Mouse (Mus musculus) liver, adult 2 months (tissue): ENCODE results near the gene Hipk2. TPM values are rescaled to one million over a fixed set of nuclear protein-coding genes. Genes with fewer than 3 reads are reported as not detected.

Experiments
- DNase-seq: peaks from one replicate; pipeline ENCODE4 v3.0.0-alpha.2; 2011; ENCODE audit warnings: low read depth, low spot score; ENCODE audit errors: extremely low read depth
- H3K27ac ChIP-seq: fragments of 200-500 bp; replicated peaks from 2 replicates; pipeline ENCODE4 v1.5.1; 2012; ENCODE audit warnings: low read depth, mild to moderate bottlenecking, control low read depth, inconsistent platforms, low read length; ENCODE audit not compliant: insufficient read depth
- H3K27me3 ChIP-seq: fragments of 200-500 bp; 2 replicates; pipeline ENCODE4 v1.6.1; 2012; ENCODE audit warnings: mild to moderate bottlenecking, moderate library complexity, low read length, inconsistent platforms; ENCODE audit not compliant: control insufficient read depth, insufficient read depth
- H3K36me3 ChIP-seq: fragments of 200-500 bp; 2 replicates; pipeline ENCODE4 v1.6.1; 2012; ENCODE audit warnings: low read length, inconsistent platforms; ENCODE audit not compliant: control insufficient read depth, insufficient read depth
- H3K4me1 ChIP-seq: fragments of 200-500 bp; 2 replicates; pipeline ENCODE4 v1.6.1; 2011; ENCODE audit warnings: low read length; ENCODE audit not compliant: control insufficient read depth, insufficient read depth
- H3K4me3 ChIP-seq: fragments of 200-500 bp; 2 replicates; pipeline ENCODE4 v1.5.1; 2011; ENCODE audit warnings: low read depth, mild to moderate bottlenecking, control low read depth, low read length, moderate library complexity; ENCODE audit not compliant: insufficient read depth
- H3K79me2 ChIP-seq: fragments of 200-500 bp; 2 replicates; pipeline ENCODE4 v1.6.1; 2012; ENCODE audit warnings: inconsistent platforms, mild to moderate bottlenecking, low read length, moderate library complexity; ENCODE audit not compliant: control insufficient read depth, insufficient read depth
- H3K9ac ChIP-seq: fragments of 200-500 bp; 2 replicates; pipeline ENCODE4 v1.6.1; 2012; ENCODE audit warnings: low read depth, mild to moderate bottlenecking, control low read depth, inconsistent platforms, low read length
- CTCF ChIP-seq: fragments of 200-500 bp; IDR thresholded peaks from 2 replicates; pipeline ENCODE4 v1.5.1; 2011; ENCODE audit warnings: low read depth, low read length, control low read depth
- POLR2A ChIP-seq: fragments of 200-500 bp; IDR thresholded peaks from 2 replicates; pipeline ENCODE4 v1.6.1; 2011; ENCODE audit warnings: low read length, control low read depth; ENCODE audit not compliant: insufficient read depth; ENCODE audit errors: extremely low read depth
- WGBS: fragments of 180-500 bp; shearing (Covaris S2); methylation state at CpG from one replicate; pipeline ENCODE4 v1.1.7; 2018; 5-methylcytosine and 5-hydroxymethylcytosine counted together
- polyA plus RNA-seq: library from polyadenylated mRNA; depleted of rRNA; stranded (reverse); fragments of >200 nt; gene quantifications from 2 replicates; pipeline ENCODE4 v1.2.3, GENCODE M21; 2012
- total RNA-seq: library from RNA; depleted of rRNA; stranded (reverse); fragments of >200 nt; gene quantifications from 2 replicates; pipeline ENCODE4 v1.2.3, GENCODE M21; 2014

Hipk2 gene
- total and polyA plus RNA-seq, 2 experiments = 8.5 to 22.2 TPM

DNA sequence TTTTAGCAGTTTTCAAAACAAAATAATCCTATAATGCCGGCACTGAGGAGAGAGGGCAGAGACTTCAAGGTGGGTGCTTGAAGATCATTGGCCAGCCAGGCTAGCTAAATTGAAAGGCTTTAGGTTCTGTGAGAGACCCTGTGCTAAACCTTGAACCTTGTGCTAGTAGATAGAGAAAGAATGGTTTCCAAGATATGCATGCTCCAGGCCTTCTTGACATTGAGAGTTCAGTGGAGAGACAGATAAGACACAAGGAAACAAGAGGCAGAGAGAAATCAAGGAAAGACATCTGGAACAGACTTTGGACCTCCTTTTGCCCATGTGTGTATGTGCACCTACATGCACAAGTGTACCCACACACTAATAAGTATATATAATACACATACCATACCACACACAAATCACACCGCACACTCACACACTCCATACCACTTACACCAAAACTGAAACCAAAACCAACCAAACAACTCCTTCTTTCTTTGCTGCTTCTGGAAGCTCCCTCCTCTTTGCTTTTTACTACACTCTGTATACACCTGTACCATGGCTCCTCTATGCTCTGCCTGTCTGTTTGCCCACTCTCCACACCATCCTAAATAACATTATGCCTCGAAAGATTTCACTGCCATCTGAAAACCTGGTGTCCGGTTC, 24.6 kb upstream of the Hipk2 start:
- no peak for DNase-seq
- TF ChIP-seq CTCF (no peak), POLR2A (no peak)
- H3K9ac ChIP-seq = no peak overlapping the region
- peak overlapping the region; percentile 35; the same call in 1 of the 2 replicates for H3K27ac ChIP-seq
- peaks cover 4% of the 10 kb centered on the region; the same call in 1 of the 2 replicates for H3K4me1 ChIP-seq
- no peak overlapping the region for H3K4me3 ChIP-seq
- no peaks in the 10 kb centered on the region for H3K79me2 ChIP-seq
- WGBS = 87% methylated on average over 4 of the region's 4 CpGs
- H3K27me3 ChIP-seq = no peaks in the 10 kb centered on the region
- H3K36me3 ChIP-seq = no peaks in the 10 kb centered on the region

DNA sequence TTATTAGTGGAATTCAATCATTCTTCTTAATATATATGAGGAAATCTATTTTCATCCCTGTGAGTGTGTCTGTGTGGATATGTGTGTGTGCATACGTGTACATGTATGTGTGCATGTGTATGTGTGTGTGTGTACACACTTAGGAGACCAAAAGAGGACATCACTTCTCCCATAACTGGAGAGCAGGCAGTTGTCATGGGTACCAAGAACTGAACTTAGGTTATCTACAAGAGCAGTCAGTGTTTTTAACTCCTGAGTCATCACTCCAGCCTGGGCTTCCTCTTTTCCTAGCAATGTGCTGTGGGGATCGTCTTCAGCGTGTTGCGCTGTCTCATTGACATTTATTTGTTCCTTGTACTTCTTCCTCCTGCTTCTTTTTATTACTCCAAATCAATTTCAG, 24.1 kb upstream of the Hipk2 start:
- peak; percentile 41 for DNase-seq
- Histone ChIP-seq H3K9ac (no peak overlapping the region), H3K27ac (no peak overlapping the region), H3K79me2 (no peaks in the 10 kb centered on the region), H3K36me3 (no peaks in the 10 kb centered on the region), H3K4me1 (peaks cover 4% of the 10 kb centered on the region; the same call in 1 of the 2 replicates), H3K4me3 (no peak overlapping the region), H3K27me3 (no peaks in the 10 kb centered on the region)
- whole genome bisulfite sequencing = 84% methylated on average over 4 of the region's 4 CpGs
- TF ChIP-seq POLR2A (no peak), CTCF (no peak)

DNA sequence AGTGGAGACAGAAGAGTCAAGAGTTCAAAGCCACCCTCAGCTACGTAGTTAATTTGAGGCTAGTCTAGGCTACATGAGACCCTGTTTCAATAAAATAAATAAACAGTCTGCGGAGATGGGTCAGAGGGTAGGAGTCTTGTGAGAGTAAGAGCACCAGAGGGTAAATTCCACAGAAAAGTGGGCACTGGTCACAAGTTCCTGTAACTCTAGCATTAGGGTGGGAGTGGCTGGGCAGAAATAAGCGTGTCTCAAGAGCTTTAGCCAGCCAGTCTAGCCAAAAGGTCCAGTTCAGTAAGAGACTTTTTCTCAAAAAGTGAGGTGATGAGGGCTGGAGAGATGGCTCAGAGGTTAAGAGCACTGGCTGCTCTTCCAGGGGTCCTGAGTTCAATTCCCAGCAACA, 17.6 kb upstream of the Hipk2 start:
- Histone ChIP-seq H3K36me3 (no peaks in the 10 kb centered on the region), H3K4me1 (no peaks in the 10 kb centered on the region)

DNA sequence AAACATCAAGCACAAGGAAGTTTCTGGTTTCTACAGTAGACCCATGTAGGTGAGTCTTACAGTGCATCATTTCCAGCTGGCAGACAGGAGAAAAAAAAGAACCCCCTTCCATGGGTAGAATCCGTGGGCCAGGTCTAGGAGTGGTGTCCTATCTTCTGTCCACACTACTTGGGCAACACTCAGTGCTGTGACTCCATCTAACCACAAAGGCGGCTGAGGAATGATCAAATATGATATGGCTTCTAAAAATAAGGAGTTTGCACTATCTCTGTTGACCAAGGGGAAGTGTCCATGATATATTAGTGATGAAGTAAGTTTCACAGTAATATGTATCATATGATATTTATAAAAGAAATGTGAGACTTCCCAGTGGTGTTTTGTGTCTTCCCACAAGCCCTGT, 16.1 kb upstream of the Hipk2 start:
- TF ChIP-seq POLR2A (no peak), CTCF (no peak)
- no peaks in the 10 kb centered on the region for H3K4me1 ChIP-seq
- no peaks in the 10 kb centered on the region for H3K36me3 ChIP-seq
- no peaks in the 10 kb centered on the region for H3K79me2 ChIP-seq
- H3K27me3 ChIP-seq = no peaks in the 10 kb centered on the region
- H3K4me3 ChIP-seq = no peak overlapping the region
- WGBS = 87% methylated on average over 2 of the region's 2 CpGs
- no peak for DNase-seq
- H3K27ac ChIP-seq = no peak overlapping the region
- no peak overlapping the region for H3K9ac ChIP-seq

More for the DNA sequence above, 17.6 kb upstream of the Hipk2 start:
- Histone ChIP-seq H3K27ac (no peak overlapping the region), H3K9ac (no peak overlapping the region), H3K4me3 (no peak overlapping the region), H3K27me3 (no peaks in the 10 kb centered on the region), H3K79me2 (no peaks in the 10 kb centered on the region)
- no peak for DNase-seq
- WGBS = 93% methylated on average over 3 of the region's 3 CpGs
- TF ChIP-seq POLR2A = no peak
- TF ChIP-seq CTCF = no peak

DNA sequence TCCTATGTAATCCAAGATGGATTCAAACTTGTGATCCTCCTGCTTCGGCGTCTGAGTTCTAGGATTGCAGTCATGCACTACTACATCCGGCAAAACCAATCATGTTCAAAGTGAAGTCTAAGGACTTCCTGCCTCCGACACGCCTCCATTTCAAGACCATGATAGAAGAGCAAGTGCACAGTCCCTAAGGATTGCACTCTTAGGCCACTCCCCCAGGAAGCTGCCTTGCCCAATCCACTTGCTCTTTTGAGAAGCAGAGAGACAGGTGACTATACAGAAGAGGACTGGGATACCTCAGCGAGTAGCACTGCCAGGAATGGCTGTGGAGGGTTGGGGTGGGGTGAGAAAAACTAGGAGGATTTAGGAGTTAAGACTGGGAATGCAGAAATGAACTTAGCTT, 13.2 kb upstream of the Hipk2 start:
- WGBS = 79% methylated on average over 6 of the region's 6 CpGs
- no peak overlapping the region for H3K9ac ChIP-seq
- TF ChIP-seq CTCF (no peak), POLR2A (no peak)
- H3K36me3 ChIP-seq = no peaks in the 10 kb centered on the region
- no peaks in the 10 kb centered on the region for H3K4me1 ChIP-seq
- H3K27me3 ChIP-seq = no peaks in the 10 kb centered on the region
- no peak overlapping the region for H3K4me3 ChIP-seq
- DNase-seq = no peak
- H3K79me2 ChIP-seq = no peaks in the 10 kb centered on the region
- H3K27ac ChIP-seq = no peak overlapping the region

DNA sequence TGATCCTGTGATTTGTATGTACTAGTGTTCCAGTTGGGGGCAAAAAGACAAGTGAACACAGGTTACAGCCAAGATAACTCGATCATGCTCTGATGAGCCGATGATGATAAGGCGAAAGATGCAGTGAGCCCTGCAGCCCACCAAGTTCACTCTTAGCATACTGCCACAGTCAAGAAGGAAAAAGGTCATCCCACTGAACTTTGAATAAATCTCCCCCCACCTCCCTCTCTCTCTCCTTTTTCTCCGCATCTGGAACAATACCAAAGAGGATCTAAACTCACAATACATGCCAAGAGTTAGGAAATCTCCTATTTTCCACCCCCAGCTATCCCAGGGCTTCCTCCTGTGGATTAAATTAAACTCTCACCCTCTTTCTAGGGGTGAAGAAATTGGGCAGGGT, 11.5 kb upstream of the Hipk2 start:
- Histone ChIP-seq H3K36me3 (no peaks in the 10 kb centered on the region), H3K9ac (no peak overlapping the region), H3K4me3 (no peak overlapping the region), H3K27me3 (no peaks in the 10 kb centered on the region), H3K4me1 (no peaks in the 10 kb centered on the region), H3K79me2 (no peaks in the 10 kb centered on the region), H3K27ac (no peak overlapping the region)
- TF ChIP-seq CTCF = no peak
- no peak for TF ChIP-seq POLR2A
- no peak for DNase-seq
- WGBS = 84% methylated on average over 4 of the region's 4 CpGs
